Mouse (Mus musculus) thymus, adult 2 months (tissue): ENCODE results near the gene Olfr1393.

Experiments
- CTCF ChIP-seq: fragments of 200-500 bp; IDR thresholded peaks from 2 replicates; pipeline ENCODE4 v1.5.1; 2012; ENCODE audit warnings: mild to moderate bottlenecking, control low read depth, low read length, moderate library complexity, borderline replicate concordance; ENCODE audit not compliant: control insufficient read depth, poor library complexity, insufficient read depth; ENCODE audit errors: extremely low read depth
- POLR2A ChIP-seq: fragments of 200-500 bp; IDR thresholded peaks from 2 replicates; pipeline ENCODE4 v1.6.1; 2012; ENCODE audit warnings: mild to moderate bottlenecking, low read length, control low read depth, moderate library complexity; ENCODE audit not compliant: control insufficient read depth, poor library complexity, insufficient read depth; ENCODE audit errors: extremely low read depth

GRCm38 (mm10) chr11:49267316-49267715, 10.8 kb upstream of the Olfr1393 start:
- TF ChIP-seq CTCF (no peak), POLR2A (no peak)
